In genomic region chr8:117178039-117178438, GRCm38 (mm10) we compare ENCODE assay signal across 15 mouse cellular contexts. TPM values are rescaled to one million over a fixed set of nuclear protein-coding genes. Genes with fewer than 3 reads are reported as not detected.
A peak's percentile ranks its signal among the peaks of the same experiment; 100 is the strongest.
DNase-seq lines count a peak whose midpoint lies in the region; ATAC-seq and TF ChIP-seq lines count a peak whose summit lies in the region.
"Had no signal": no experiment of that assay in that cellular context is flagged by ENCODE, and none has a peak within 500 bp of the region (broad histone marks: within the 10 kb centered on the region; RNA-seq: fewer than 3 reads in every experiment).

No protein-coding gene starts in this region.

- dilution Hi-C loops in CH12.LX (cut with MboI; ENCODE audit: extremely low pct_ligation_motif_present, extremely low pct_unique_long_range_greater_than_20kb, low sequenced_read_pairs), result no loop called here

- no peak for ATAC-seq in hindbrain, postnatal 0 days
- no peak for ATAC-seq in hindbrain, embryonic 11.5 days (ENCODE audit: low FRiP score)
- ATAC-seq in liver, postnatal 0 days, result no peak
- ATAC-seq in liver, embryonic 11.5 days (replicated peaks; ENCODE audit: low FRiP score), result no peak
- no peak for ATAC-seq in forebrain, embryonic 13.5 days

- no peak overlapping the region for H3K4me3 ChIP-seq in hindbrain, postnatal 0 days (ENCODE audit: low read length)
- H3K4me3 ChIP-seq in hindbrain, embryonic 11.5 days (ENCODE audit: low read depth, low read length), result no peak overlapping the region
- no peak overlapping the region for H3K4me3 ChIP-seq in liver, postnatal 0 days (ENCODE audit: low read depth, low read length)
- no peak overlapping the region for H3K4me3 ChIP-seq in liver, embryonic 11.5 days (ENCODE audit: low read depth, low read length)
- H3K4me3 ChIP-seq in CH12.LX (replicated peaks in 1 of 3; ENCODE audit: low read depth in 2 of 3, low read length in 2 of 3, poor library complexity in 1 of 3), result no peak overlapping the region
- no peak overlapping the region for H3K4me3 ChIP-seq in forebrain, embryonic 13.5 days
- H3K4me3 ChIP-seq: embryonic facial prominence, embryonic 15.5 days; forebrain, embryonic 10.5 days; hindbrain, embryonic 10.5 days; myocyte had no signal

- no peak for TF ChIP-seq POLR2A in CH12.LX (IDR thresholded peaks at IDR 0.05; ENCODE audit: low read depth, low read length)
- no peak for TF ChIP-seq POLR2A in brain, embryonic 14.5 days (IDR thresholded peaks at IDR 0.05; ENCODE audit: borderline replicate concordance, extremely low read depth, insufficient read depth, insufficient read length, poor library complexity, severe bottlenecking)

- WGBS in hindbrain, postnatal 0 days, result 87% methylated on average over 2 of the region's 2 CpGs
- WGBS in hindbrain, embryonic 11.5 days, result 78% methylated on average over 2 of the region's 2 CpGs
- whole genome bisulfite sequencing in liver, postnatal 0 days (ENCODE audit: insufficient replicate concordance), result 85% methylated on average over 2 of the region's 2 CpGs
- 85% methylated on average over 2 of the region's 2 CpGs for WGBS in liver, embryonic 11.5 days
- WGBS in forebrain, embryonic 13.5 days, result 86% methylated on average over 2 of the region's 2 CpGs

- H3K9ac ChIP-seq in hindbrain, postnatal 0 days (replicated peaks; ENCODE audit: low read length), result no peak overlapping the region
- H3K9ac ChIP-seq in hindbrain, embryonic 11.5 days (ENCODE audit: low read depth, low read length), result no peak overlapping the region
- H3K9ac ChIP-seq in liver, postnatal 0 days (replicated peaks), result no peak overlapping the region
- H3K9ac ChIP-seq in liver, embryonic 11.5 days (ENCODE audit: low read depth, low read length), result no peak overlapping the region
- H3K9ac ChIP-seq in CH12.LX (ENCODE audit: insufficient read depth, low read depth), result no peak overlapping the region
- H3K9ac ChIP-seq in forebrain, embryonic 13.5 days, result no peak overlapping the region
- H3K9ac ChIP-seq: embryonic facial prominence, embryonic 15.5 days had no signal

- H3K4me2 ChIP-seq in hindbrain, postnatal 0 days (ENCODE audit: low read depth, low read length), result no peak overlapping the region
- no peak overlapping the region for H3K4me2 ChIP-seq in hindbrain, embryonic 11.5 days (replicated peaks; ENCODE audit: low read depth, low read length)
- no peak overlapping the region for H3K4me2 ChIP-seq in liver, postnatal 0 days (ENCODE audit: low read depth, low read length)
- no peak overlapping the region for H3K4me2 ChIP-seq in liver, embryonic 11.5 days
- no peak overlapping the region for H3K4me2 ChIP-seq in CH12.LX (ENCODE audit: insufficient read depth, low read depth, poor library complexity, severe bottlenecking)
- H3K4me2 ChIP-seq in forebrain, embryonic 13.5 days, result no peak overlapping the region
- H3K4me2 ChIP-seq: embryonic facial prominence, embryonic 15.5 days had no signal

- TF ChIP-seq EP300 in liver, postnatal 0 days (IDR thresholded peaks at IDR 0.05; ENCODE audit: low read depth), result no peak
- TF ChIP-seq EP300 in CH12.LX (IDR thresholded peaks at IDR 0.05; ENCODE audit: low read length), result no peak

- H3K27me3 ChIP-seq in hindbrain, postnatal 0 days (ENCODE audit: insufficient read depth, low read length), result no peaks in the 10 kb centered on the region
- H3K27me3 ChIP-seq in hindbrain, embryonic 11.5 days (ENCODE audit: control insufficient read depth, insufficient read depth, low read length), result no peaks in the 10 kb centered on the region
- no peaks in the 10 kb centered on the region for H3K27me3 ChIP-seq in liver, postnatal 0 days (ENCODE audit: insufficient read depth, low read length)
- no peaks in the 10 kb centered on the region for H3K27me3 ChIP-seq in liver, embryonic 11.5 days (replicated peaks; ENCODE audit: control insufficient read depth, insufficient read depth, low read length)
- H3K27me3 ChIP-seq in CH12.LX (replicated peaks), result no peaks in the 10 kb centered on the region
- H3K27me3 ChIP-seq in forebrain, embryonic 13.5 days, result no peaks in the 10 kb centered on the region
- H3K27me3 ChIP-seq: embryonic facial prominence, embryonic 15.5 days had no signal

- DNase-seq in hindbrain, postnatal 0 days (ENCODE audit: low spot score), result no peak
- DNase-seq in hindbrain, embryonic 11.5 days (ENCODE audit: low spot score), result no peak
- DNase-seq in liver, postnatal 0 days, result no peak
- no peak for DNase-seq in liver, embryonic 11.5 days (ENCODE audit: low spot score)
- no peak for DNase-seq in CH12.LX (ENCODE audit: extremely low read depth)
- DNase-seq in brain, embryonic 14.5 days (ENCODE audit: low read depth), result no peak
- no peak for DNase-seq in adrenal gland, adult 18-20 months (ENCODE audit: low spot score in 2 of 2)
- DNase-seq: cerebellum, postnatal 10 days; midbrain, embryonic 14.5 days; thymus, postnatal 25 days had no signal

- in situ Hi-C loops in CH12.LX (cut with MboI; ENCODE audit: low pct_ligation_motif_present, low pct_unique_long_range_greater_than_20kb, low sequenced_read_pairs), result no loop called here

- no peaks in the 10 kb centered on the region for H3K9me3 ChIP-seq in hindbrain, postnatal 0 days (ENCODE audit: low read length)
- H3K9me3 ChIP-seq in hindbrain, embryonic 11.5 days (ENCODE audit: control insufficient read depth, low read length), result no peaks in the 10 kb centered on the region
- H3K9me3 ChIP-seq in liver, postnatal 0 days (ENCODE audit: low read length), result no peaks in the 10 kb centered on the region
- no peaks in the 10 kb centered on the region for H3K9me3 ChIP-seq in liver, embryonic 11.5 days (ENCODE audit: control insufficient read depth, low read length)
- no peaks in the 10 kb centered on the region for H3K9me3 ChIP-seq in CH12.LX (replicated peaks; ENCODE audit: low read length)
- no peaks in the 10 kb centered on the region for H3K9me3 ChIP-seq in forebrain, embryonic 13.5 days (replicated peaks)
- H3K9me3 ChIP-seq: embryonic facial prominence, embryonic 15.5 days; forebrain, embryonic 10.5 days; hindbrain, embryonic 10.5 days had no signal

- TF ChIP-seq RAD21 in CH12.LX (IDR thresholded peaks at IDR 0.05; ENCODE audit: low read depth, low read length), result peak; percentile 8

- 0 out of 2 replicates have a peak, but pooled peaks cover 3% of the 10 kb centered on the region for H3K4me1 ChIP-seq in hindbrain, postnatal 0 days (ENCODE audit: insufficient read depth, low read length)
- no peaks in the 10 kb centered on the region for H3K4me1 ChIP-seq in hindbrain, embryonic 11.5 days (replicated peaks; ENCODE audit: control insufficient read depth, insufficient read depth, low read length)
- H3K4me1 ChIP-seq in liver, postnatal 0 days (ENCODE audit: insufficient read depth), result no peaks in the 10 kb centered on the region; the same call in 1 of the 2 replicates
- 0 out of 2 replicates have a peak, but pooled peaks cover 5% of the 10 kb centered on the region for H3K4me1 ChIP-seq in liver, embryonic 11.5 days (replicated peaks; ENCODE audit: control insufficient read depth, insufficient read depth, low read length)
- no peaks in the 10 kb centered on the region for H3K4me1 ChIP-seq in CH12.LX (ENCODE audit: control insufficient read depth in 1 of 2, insufficient read depth in 2 of 2)
- no peaks in the 10 kb centered on the region; the same call in 1 of the 2 replicates for H3K4me1 ChIP-seq in forebrain, embryonic 13.5 days
- H3K4me1 ChIP-seq: forebrain, embryonic 10.5 days; hindbrain, embryonic 10.5 days had no signal

- H3K36me3 ChIP-seq in hindbrain, postnatal 0 days (ENCODE audit: insufficient read depth, low read length), result no peaks in the 10 kb centered on the region
- no peaks in the 10 kb centered on the region for H3K36me3 ChIP-seq in hindbrain, embryonic 11.5 days (ENCODE audit: control insufficient read depth, insufficient read depth, low read length)
- H3K36me3 ChIP-seq in liver, postnatal 0 days (replicated peaks; ENCODE audit: insufficient read depth, low read length), result peaks cover 5% of the 10 kb centered on the region; the same call in 1 of the 2 replicates
- no peaks in the 10 kb centered on the region for H3K36me3 ChIP-seq in liver, embryonic 11.5 days (ENCODE audit: control insufficient read depth, insufficient read depth, low read length)
- peaks cover 0 to 65% of the 10 kb centered on the region in 2 experiments for H3K36me3 ChIP-seq in CH12.LX (replicated peaks in 1 of 2; ENCODE audit: control insufficient read depth in 1 of 2, insufficient read depth in 1 of 2, low read length in 1 of 2)
- H3K36me3 ChIP-seq in forebrain, embryonic 13.5 days (ENCODE audit: poor library complexity, severe bottlenecking), result 0 out of 2 replicates have a peak, but pooled peaks cover 6% of the 10 kb centered on the region

- TF ChIP-seq CTCF in hindbrain, postnatal 0 days (IDR thresholded peaks at IDR 0.05; ENCODE audit: low read depth), result peak; percentile 23; the same call in 1 of the 2 replicates
- TF ChIP-seq CTCF in liver, postnatal 0 days (IDR thresholded peaks at IDR 0.05; ENCODE audit: low read depth), result peak; percentile 29; the same call in 1 of the 2 replicates
- TF ChIP-seq CTCF in CH12.LX (conservative IDR thresholded peaks at IDR 0.05 in 1 of 2, IDR thresholded peaks at IDR 0.05 in 1 of 2; ENCODE audit: low read depth in 2 of 2, low read length in 2 of 2), result peak in 1 of 2 experiments; percentile 32; a peak in 2 of 4 replicates
- TF ChIP-seq CTCF in brain, embryonic 14.5 days (IDR thresholded peaks at IDR 0.05; ENCODE audit: borderline replicate concordance, extremely low read depth, insufficient read depth, insufficient read length), result peak; percentile 23; the same call in 1 of the 2 replicates

- no peaks in the 10 kb centered on the region for H3K79me2 ChIP-seq in CH12.LX (replicated peaks; ENCODE audit: control insufficient read depth, extremely low read depth, insufficient read depth, poor library complexity, severe bottlenecking)

- no peak overlapping the region for H3K27ac ChIP-seq in hindbrain, postnatal 0 days
- H3K27ac ChIP-seq in hindbrain, embryonic 11.5 days (ENCODE audit: low read depth, low read length), result no peak overlapping the region
- H3K27ac ChIP-seq in liver, postnatal 0 days (ENCODE audit: low read depth), result no peak overlapping the region
- no peak overlapping the region for H3K27ac ChIP-seq in liver, embryonic 11.5 days (ENCODE audit: low read depth, low read length)
- no peak overlapping the region for H3K27ac ChIP-seq in CH12.LX (ENCODE audit: insufficient read depth, low read depth)
- H3K27ac ChIP-seq in forebrain, embryonic 13.5 days, result no peak overlapping the region
- H3K27ac ChIP-seq: embryonic facial prominence, embryonic 15.5 days; forebrain, embryonic 10.5 days; hindbrain, embryonic 10.5 days had no signal

RNA-seq across cellular contexts. Expression of gene Gan, which starts 20.1 kb away (rescaled TPM):
- 8.5 and 11.1 TPM in 2 replicates for total RNA-seq in hindbrain, postnatal 0 days (2014; rRNA removed)
- polyA plus RNA-seq in hindbrain, postnatal 0 days (2015; fragmentation: Nextera tagmentation; extraction: Ambion mirVana), result 4.8 and 5.6 TPM in 2 replicates
- 2.9 and 3.2 TPM in 2 replicates for polyA plus RNA-seq in hindbrain, embryonic 11.5 days (2014; fragmentation: Nextera tagmentation; extraction: Ambion mirVana)
- 0.60 and 0.62 TPM in 2 replicates for polyA plus RNA-seq in liver, postnatal 0 days (2015; fragmentation: Nextera tagmentation; extraction: Ambion mirVana)
- 2.0 and 2.1 TPM in 2 replicates for polyA plus RNA-seq in liver, embryonic 11.5 days (2014; fragmentation: Nextera tagmentation; extraction: Ambion mirVana)
- total RNA-seq in CH12.LX (2012; rRNA removed) (2.9 and 3.2 TPM in 2 replicates), CH12.LX (2014; rRNA removed) (1.5 and 1.7 TPM in 2 replicates)
- 2.5 and 2.8 TPM in 2 replicates for polyA plus RNA-seq in CH12.LX (2012; ENCODE audit: insufficient read length, low read depth)
- polyA plus RNA-seq in brain, embryonic 14.5 days (2012; rRNA removed), result 8.0 and 10.5 TPM in 2 replicates
- 2.8 and 3.9 TPM in 2 replicates for polyA plus RNA-seq in forebrain, embryonic 13.5 days (2015; fragmentation: Nextera tagmentation; extraction: Ambion mirVana)
- 10 to 100 TPM in 1 of 2 experiments, 1 to 10 TPM in 1; 7.4 to 13.2 TPM for total RNA-seq in adrenal gland, adult 18-20 months (2021)
